Mouse (Mus musculus): ENCODE measurements around the gene Dlg2.

GRCm38 (mm10) chr7:91653033-91653432 lies 1176.6 kb downstream of the Dlg2 start:
- TF ChIP-seq CTCF (IDR thresholded peaks at IDR 0.05; ENCODE audit: extremely low read depth, insufficient read depth, insufficient read length, insufficient replicate concordance): no peak
- TF ChIP-seq POLR2A (IDR thresholded peaks at IDR 0.05; ENCODE audit: low read depth, low read length): no peak
